Comparison of ENCODE assay signal across 13 mouse cellular contexts in genomic region chr9:33101206-33101605, GRCm38 (mm10).
DNase-seq lines count a peak whose midpoint lies in the region; ATAC-seq lines count a peak whose summit lies in the region.
"Had no signal": no experiment of that assay in that cellular context is flagged by ENCODE, and none has a peak within 500 bp of the region (broad histone marks: within the 10 kb centered on the region; RNA-seq: fewer than 3 reads in every experiment).

No protein-coding gene starts in this region.

- no peak for DNase-seq in liver
- DNase-seq in kidney, postnatal 10 days = peak; percentile 25
- DNase-seq in adipocyte (ENCODE audit: low spot score) = no peak
- DNase-seq in spleen, postnatal 4 days (ENCODE audit: low spot score in 2 of 2) = no peak
- no peak for DNase-seq in natural killer cell, adult 2 months (ENCODE audit: low spot score in 2 of 2)
- DNase-seq: cerebellum, adult 11 months; gastrocnemius, postnatal 14 days had no signal

- WGBS in liver, embryonic 16.5 days (ENCODE audit: insufficient replicate concordance) = 17% methylated on average over 3 of the region's 3 CpGs
- WGBS in heart, embryonic 11.5 days (ENCODE audit: insufficient replicate concordance) = 21% methylated on average over 3 of the region's 3 CpGs

- H3K36me3 ChIP-seq in liver, embryonic 16.5 days (ENCODE audit: control insufficient read depth, insufficient read depth) = no peaks in the 10 kb centered on the region
- H3K36me3 ChIP-seq in heart, embryonic 11.5 days (ENCODE audit: control insufficient read depth, insufficient read depth, low read length) = no peaks in the 10 kb centered on the region
- H3K36me3 ChIP-seq: embryonic facial prominence, embryonic 10.5 days; forebrain, embryonic 15.5 days; lung, embryonic 15.5 days had no signal

- no peak overlapping the region for H3K9ac ChIP-seq in liver, embryonic 16.5 days (ENCODE audit: low read depth, low read length)
- H3K9ac ChIP-seq in heart, embryonic 11.5 days (ENCODE audit: low read depth, low read length) = no peak overlapping the region
- H3K9ac ChIP-seq: forebrain, embryonic 15.5 days; lung, embryonic 15.5 days had no signal

- H3K27me3 ChIP-seq in liver, embryonic 16.5 days (ENCODE audit: control insufficient read depth, insufficient read depth, low read depth, low read length) = no peaks in the 10 kb centered on the region
- no peaks in the 10 kb centered on the region for H3K27me3 ChIP-seq in heart, embryonic 11.5 days (ENCODE audit: control insufficient read depth, insufficient read depth, low read length)
- H3K27me3 ChIP-seq: forebrain, embryonic 15.5 days; lung, embryonic 15.5 days had no signal

- 0 out of 2 replicates have a peak, but pooled peaks have one; percentile 30 for ATAC-seq in liver, embryonic 16.5 days (ENCODE audit: low read depth)
- 0 out of 2 replicates have a peak, but pooled peaks have one; percentile 22 for ATAC-seq in heart, embryonic 11.5 days (replicated peaks; ENCODE audit: insufficient number of reproducible peaks, low FRiP score, low TSS enrichment)
- peak; percentile 67 for ATAC-seq in megakaryocyte-erythroid progenitor cell, adult 5-6 weeks (replicated peaks; ENCODE audit: low FRiP score, low TSS enrichment, poor library complexity, severe bottlenecking)
- ATAC-seq: forebrain, embryonic 15.5 days had no signal

- no peaks in the 10 kb centered on the region for H3K4me1 ChIP-seq in liver, embryonic 16.5 days (ENCODE audit: control insufficient read depth, low read depth, low read length)
- H3K4me1 ChIP-seq in heart, embryonic 11.5 days (ENCODE audit: control insufficient read depth, insufficient read depth, low read length) = peaks cover 11% of the 10 kb centered on the region
- H3K4me1 ChIP-seq: forebrain, embryonic 15.5 days had no signal

- H3K4me2 ChIP-seq in liver, embryonic 16.5 days (ENCODE audit: low read depth, low read length) = no peak overlapping the region
- H3K4me2 ChIP-seq in heart, embryonic 11.5 days = no peak overlapping the region
- H3K4me2 ChIP-seq: forebrain, embryonic 15.5 days; lung, embryonic 15.5 days had no signal

- H3K27ac ChIP-seq in liver, embryonic 16.5 days (ENCODE audit: low read length) = no peak overlapping the region
- no peak overlapping the region; the same call in 1 of the 2 replicates for H3K27ac ChIP-seq in heart, embryonic 11.5 days (ENCODE audit: low read depth, low read length)
- H3K27ac ChIP-seq: embryonic facial prominence, embryonic 10.5 days; forebrain, embryonic 15.5 days had no signal

- no peak overlapping the region for H3K4me3 ChIP-seq in liver, embryonic 16.5 days (ENCODE audit: low read depth, low read length)
- H3K4me3 ChIP-seq in heart, embryonic 11.5 days (ENCODE audit: low read depth, low read length) = no peak overlapping the region
- H3K4me3 ChIP-seq: embryonic facial prominence, embryonic 10.5 days; forebrain, embryonic 15.5 days; lung, embryonic 15.5 days had no signal

- H3K9me3 ChIP-seq in liver, embryonic 16.5 days (replicated peaks; ENCODE audit: control insufficient read depth, low read length) = no peaks in the 10 kb centered on the region
- H3K9me3 ChIP-seq in heart, embryonic 11.5 days (replicated peaks; ENCODE audit: control insufficient read depth, low read length) = no peaks in the 10 kb centered on the region
- H3K9me3 ChIP-seq: embryonic facial prominence, embryonic 10.5 days; forebrain, embryonic 15.5 days; lung, embryonic 15.5 days had no signal
